Mouse (Mus musculus): ENCODE measurements around the gene Pgam1. TPM values are rescaled to one million over a fixed set of nuclear protein-coding genes. Genes with fewer than 3 reads are reported as not detected.
A peak's percentile ranks its signal among the peaks of the same experiment; 100 is the strongest.

Pgam1 gene
- polyA plus RNA-seq, 1 experiment from 2014 or later: 463 TPM

DNA sequence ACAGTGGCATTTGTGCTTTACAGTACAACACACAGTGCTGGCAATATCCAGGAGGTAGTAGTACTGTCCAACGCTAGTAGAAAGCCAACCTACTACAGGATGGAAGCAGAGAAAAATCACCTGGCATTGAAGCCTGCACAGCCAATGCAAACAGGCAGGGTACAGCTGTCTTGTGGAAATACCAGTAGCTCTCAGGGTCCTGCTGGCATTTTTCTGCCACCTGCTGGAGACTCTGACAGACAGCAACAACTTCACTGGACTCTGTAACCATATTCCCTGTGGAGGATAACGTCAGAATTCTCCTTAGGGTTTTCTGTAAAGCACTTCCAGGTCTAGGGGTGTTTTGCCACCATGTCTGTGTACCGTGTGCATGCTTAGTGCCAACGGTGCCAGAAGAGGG is 40.6 kb downstream of the Pgam1 start:
- H3K4me3 ChIP-seq: no peak overlapping the region
- WGBS: 84% methylated on average over 4 of the region's 4 CpGs
- no peak overlapping the region for H3K4me2 ChIP-seq (replicated peaks)
- no peaks in the 10 kb centered on the region for H3K27me3 ChIP-seq
- H3K9me3 ChIP-seq: no peaks in the 10 kb centered on the region
- H3K27ac ChIP-seq (replicated peaks): no peak overlapping the region
- ATAC-seq (replicated peaks): 0 out of 2 replicates have a peak, but pooled peaks have one; percentile 16
- no peak overlapping the region for H3K9ac ChIP-seq (replicated peaks)
- H3K36me3 ChIP-seq: peaks cover 92% of the 10 kb centered on the region
- H3K4me1 ChIP-seq: no peaks in the 10 kb centered on the region

DNA sequence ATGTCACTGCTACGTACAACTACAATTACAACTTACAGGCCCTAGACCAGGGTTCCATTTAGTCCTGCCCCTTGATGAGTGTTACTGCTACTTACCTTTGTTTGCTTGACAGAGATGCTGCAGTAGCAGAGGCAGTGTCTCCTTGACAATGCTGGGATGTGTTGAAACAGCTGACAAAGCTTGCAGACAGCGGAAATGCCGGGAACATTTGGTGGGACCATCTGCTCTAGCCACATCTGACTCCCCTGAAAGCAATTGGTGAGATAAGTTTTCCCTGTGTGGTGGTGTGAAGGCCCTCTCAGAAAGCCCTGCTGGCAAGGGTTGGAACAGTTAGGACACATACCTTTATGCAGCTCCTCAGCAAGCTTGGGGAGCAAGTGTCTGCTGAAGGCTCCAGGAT is 41.9 kb downstream of the Pgam1 start:
- no peak overlapping the region for H3K27ac ChIP-seq (replicated peaks)
- 90% methylated on average over 3 of the region's 3 CpGs for WGBS
- H3K36me3 ChIP-seq: peaks cover 92% of the 10 kb centered on the region
- H3K9me3 ChIP-seq: no peaks in the 10 kb centered on the region
- H3K4me3 ChIP-seq: no peak overlapping the region
- H3K27me3 ChIP-seq: no peaks in the 10 kb centered on the region
- H3K4me2 ChIP-seq (replicated peaks): no peak overlapping the region
- H3K4me1 ChIP-seq: no peaks in the 10 kb centered on the region
- H3K9ac ChIP-seq (replicated peaks): no peak overlapping the region
- no peak for ATAC-seq (replicated peaks)

Other genes with a start within 250 kb of the Pgam1 start
- 17.5 and 21.0 TPM in 2 replicates for gene Slit1, start 168.3 kb upstream of the Pgam1 start, polyA plus RNA-seq (2015; fragmentation: Nextera tagmentation; extraction: Ambion mirVana)
- 10.6 and 11.2 TPM in 2 replicates for gene Arhgap19, start 109.9 kb upstream of the Pgam1 start, polyA plus RNA-seq (2015; fragmentation: Nextera tagmentation; extraction: Ambion mirVana)
- gene Frat1, start 82.0 kb upstream of the Pgam1 start, polyA plus RNA-seq (2015; fragmentation: Nextera tagmentation; extraction: Ambion mirVana): 34.7 and 35.1 TPM in 2 replicates
- gene Frat2, start 63.8 kb upstream of the Pgam1 start, polyA plus RNA-seq (2015; fragmentation: Nextera tagmentation; extraction: Ambion mirVana): 16.9 and 17.9 TPM in 2 replicates
- gene Rrp12, start 15.8 kb upstream of the Pgam1 start, polyA plus RNA-seq (2015; fragmentation: Nextera tagmentation; extraction: Ambion mirVana): 16.7 and 17.3 TPM in 2 replicates
- gene Exosc1, start 21.5 kb downstream of the Pgam1 start, polyA plus RNA-seq (2015; fragmentation: Nextera tagmentation; extraction: Ambion mirVana): 76.8 and 78.4 TPM in 2 replicates
- gene Zdhhc16, start 21.6 kb downstream of the Pgam1 start, polyA plus RNA-seq (2015; fragmentation: Nextera tagmentation; extraction: Ambion mirVana): 88.5 and 96.9 TPM in 2 replicates
- 34.8 and 36.4 TPM in 2 replicates for gene Mms19, start 69.2 kb downstream of the Pgam1 start, polyA plus RNA-seq (2015; fragmentation: Nextera tagmentation; extraction: Ambion mirVana)
- 8.7 and 9.9 TPM in 2 replicates for gene Ubtd1, start 69.8 kb downstream of the Pgam1 start, polyA plus RNA-seq (2015; fragmentation: Nextera tagmentation; extraction: Ambion mirVana)
- gene Ankrd2, start 124.1 kb downstream of the Pgam1 start, polyA plus RNA-seq (2015; fragmentation: Nextera tagmentation; extraction: Ambion mirVana): 0.36 and 0.51 TPM in 2 replicates
- gene Hoga1, start 133.7 kb downstream of the Pgam1 start, polyA plus RNA-seq (2015; fragmentation: Nextera tagmentation; extraction: Ambion mirVana): 0.96 and 1.2 TPM in 2 replicates
- not detected in 2 replicates for gene 4933411K16Rik, start 140.3 kb downstream of the Pgam1 start, polyA plus RNA-seq (2015; fragmentation: Nextera tagmentation; extraction: Ambion mirVana)
- gene Morn4, start 174.4 kb downstream of the Pgam1 start, polyA plus RNA-seq (2015; fragmentation: Nextera tagmentation; extraction: Ambion mirVana): 163 and 169 TPM in 2 replicates
- gene Pi4k2a, start 178.5 kb downstream of the Pgam1 start, polyA plus RNA-seq (2015; fragmentation: Nextera tagmentation; extraction: Ambion mirVana): 29.4 and 33.6 TPM in 2 replicates
- 7.2 and 8.1 TPM in 2 replicates for gene Avpi1, start 217.1 kb downstream of the Pgam1 start, polyA plus RNA-seq (2015; fragmentation: Nextera tagmentation; extraction: Ambion mirVana)
- gene Marveld1, start 235.5 kb downstream of the Pgam1 start, polyA plus RNA-seq (2015; fragmentation: Nextera tagmentation; extraction: Ambion mirVana): 1.7 and 2.6 TPM in 2 replicates